Mouse (Mus musculus) liver, embryonic 14.5 days (tissue): ENCODE results near the gene Tacc2. TPM values are rescaled to one million over a fixed set of nuclear protein-coding genes. Genes with fewer than 3 reads are reported as not detected.

ENCODE experiments used
- ATAC-seq: fragments of 200-750 bp; cut with Nextera tagmentation; 2 replicates; pipeline ENCODE4 v1.8.0; 2017; ENCODE audit warnings: moderate number of reproducible peaks, mild to moderate bottlenecking, moderate library complexity; ENCODE audit not compliant: insufficient read depth
- DNase-seq, 3 experiments: peaks; one replicate each; pipeline ENCODE4 v3.0.0-alpha.2; 2012 to 2013; ENCODE audit warnings: low read depth in 3 of 3, low spot score in 3 of 3
- H3K27ac ChIP-seq: fragments of 300-500 bp; sonication (generic); 2 replicates; pipeline ENCODE4 v1.5.1; 2014; ENCODE audit warnings: moderate library complexity, mild to moderate bottlenecking, control low read depth, inconsistent platforms
- H3K27me3 ChIP-seq: fragments of 300-500 bp; sonication (generic); 2 replicates; pipeline ENCODE4 v1.6.1; 2014; ENCODE audit warnings: mild to moderate bottlenecking, low read length, moderate library complexity; ENCODE audit not compliant: control insufficient read depth, insufficient read depth
- H3K36me3 ChIP-seq: fragments of 300-500 bp; sonication (generic); replicated peaks from 2 replicates; pipeline ENCODE4 v1.6.1; 2014; ENCODE audit warnings: low read depth; ENCODE audit not compliant: control insufficient read depth, insufficient read depth
- H3K4me1 ChIP-seq, 2 experiments: fragments of 200-500 bp in 1 of 2; fragments of 300-500 bp in 1 of 2; sonication (generic) in 1 of 2; replicated peaks; 2 replicates each; pipeline ENCODE4 v1.6.1; 2012 to 2014; ENCODE audit warnings: antibody characterized with exemption in 1 of 2, inconsistent platforms in 1 of 2, low read length in 1 of 2; ENCODE audit not compliant: control insufficient read depth in 2 of 2, insufficient read depth in 2 of 2
- H3K4me2 ChIP-seq: fragments of 300-500 bp; sonication (generic); 2 replicates; pipeline ENCODE4 v1.6.1; 2014; ENCODE audit warnings: low read depth, mild to moderate bottlenecking, control low read depth, moderate library complexity
- H3K4me3 ChIP-seq, 2 experiments: fragments of 200-500 bp in 1 of 2; fragments of 300-500 bp in 1 of 2; sonication (generic) in 1 of 2; 2 replicates each; pipeline ENCODE4 v1.5.1; 2012 to 2014; ENCODE audit warnings: low read depth in 2 of 2, low read length in 2 of 2, mild to moderate bottlenecking in 2 of 2, control low read depth in 1 of 2, inconsistent platforms in 1 of 2, moderate library complexity in 1 of 2; ENCODE audit not compliant: insufficient read depth in 1 of 2
- H3K9ac ChIP-seq: fragments of 300-500 bp; sonication (generic); replicated peaks from 2 replicates; pipeline ENCODE4 v1.6.1; 2014; ENCODE audit warnings: mild to moderate bottlenecking, control low read depth, moderate library complexity
- H3K9me3 ChIP-seq: fragments of 300-500 bp; sonication (generic); 2 replicates; pipeline ENCODE4 v1.6.1; 2016; ENCODE audit warnings: low read length, mixed read lengths; ENCODE audit not compliant: control insufficient read depth
- CTCF ChIP-seq: IDR thresholded peaks from 2 replicates; pipeline ENCODE4 v1.5.1; 2016; ENCODE audit warnings: antibody characterized with exemption, low read depth, control low read depth
- EP300 ChIP-seq: IDR thresholded peaks from 2 replicates; pipeline ENCODE4 v1.6.1; 2016; ENCODE audit warnings: antibody characterized with exemption, low read depth
- WGBS: fragments of 180-500 bp; shearing (Covaris S2); extraction: QIAGEN DNeasy Blood & Tissue Kit; methylation state at CpG from one replicate; pipeline ENCODE4 v1.1.7; 2014; ENCODE audit not compliant: insufficient replicate concordance; 5-methylcytosine and 5-hydroxymethylcytosine counted together
- polyA plus RNA-seq, 2 experiments: library from polyadenylated mRNA; depleted of rRNA in 1 of 2; stranded (reverse) in 1 of 2; unstranded in 1 of 2; fragments of >200 nt; fragmentation: Nextera tagmentation in 1 of 2; extraction: Ambion mirVana in 1 of 2; gene quantifications; 2 replicates each; pipeline versions ENCODE4 v1.2.1 to v1.2.3; 2012 to 2014

The Tacc2 gene
- polyA plus RNA-seq, 2 experiments = 2.0 to 2.4 TPM

DNA sequence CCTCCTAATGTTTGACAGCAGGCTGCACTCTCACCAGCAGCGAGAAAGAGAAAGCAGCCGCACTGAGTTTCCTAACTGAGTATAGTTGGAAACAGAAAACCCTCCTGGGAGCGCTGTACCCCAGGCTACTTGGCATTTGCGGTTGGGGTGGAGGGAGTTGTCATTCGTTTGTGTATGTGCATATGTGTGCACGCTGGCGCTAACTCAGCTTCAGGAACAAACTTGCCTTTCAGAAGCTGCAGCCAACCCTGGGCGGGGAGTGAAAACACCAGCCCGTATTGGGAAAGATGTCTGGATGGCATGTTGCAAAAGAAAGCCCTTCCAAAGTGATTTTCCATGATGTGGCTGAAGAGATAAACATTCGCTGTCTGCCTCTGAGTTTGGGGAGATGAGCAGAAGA is 257 bp upstream of the Tacc2 start:
- no peak for ATAC-seq
- DNase-seq = no peak

DNA sequence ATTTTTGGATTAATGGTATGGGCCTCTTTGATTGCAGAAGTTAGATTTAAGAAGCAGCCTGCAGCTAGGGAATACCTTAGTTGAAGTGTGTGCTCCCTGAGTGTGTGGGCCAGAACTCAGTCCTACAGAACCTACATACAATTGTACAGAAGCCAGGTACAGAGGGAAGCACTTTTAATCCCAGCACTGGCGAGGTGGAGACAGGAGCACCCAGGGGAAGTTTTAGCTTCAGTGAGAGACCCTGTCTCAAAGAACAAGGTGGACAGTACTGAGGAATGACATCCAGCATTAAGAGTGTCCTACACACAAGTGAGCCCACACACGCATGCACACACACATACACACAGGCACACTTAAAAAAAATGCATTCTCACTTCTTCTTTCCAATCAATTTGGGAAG is 828 bp downstream of the Tacc2 start:
- Histone ChIP-seq H3K4me1 (peaks cover 0 to 4% of the 10 kb centered on the region in 2 experiments; a peak in 2 of 4 replicates), H3K27me3 (no peaks in the 10 kb centered on the region), H3K4me2 (no peak overlapping the region), H3K9ac (no peak overlapping the region), H3K4me3 (no peak overlapping the region), H3K9me3 (no peaks in the 10 kb centered on the region), H3K36me3 (no peaks in the 10 kb centered on the region), H3K27ac (no peak overlapping the region)
- ATAC-seq = no peak
- no peak for TF ChIP-seq EP300
- TF ChIP-seq CTCF = no peak
- 62% methylated on average over 2 of the region's 2 CpGs for WGBS
- no peak for DNase-seq

More for the DNA sequence above, 257 bp upstream of the Tacc2 start:
- Histone ChIP-seq H3K27me3 (no peaks in the 10 kb centered on the region), H3K36me3 (no peaks in the 10 kb centered on the region), H3K27ac (no peak overlapping the region), H3K4me1 (peaks cover 0 to 4% of the 10 kb centered on the region in 2 experiments; a peak in 2 of 4 replicates), H3K9ac (no peak overlapping the region), H3K4me3 (peak overlapping the region; percentile 22 to 28; a peak in 3 of 4 replicates), H3K4me2 (peak overlapping the region; percentile 50), H3K9me3 (no peaks in the 10 kb centered on the region)
- WGBS = 20% methylated on average over 10 of the region's 10 CpGs
- no peak for TF ChIP-seq CTCF
- TF ChIP-seq EP300 = no peak

DNA sequence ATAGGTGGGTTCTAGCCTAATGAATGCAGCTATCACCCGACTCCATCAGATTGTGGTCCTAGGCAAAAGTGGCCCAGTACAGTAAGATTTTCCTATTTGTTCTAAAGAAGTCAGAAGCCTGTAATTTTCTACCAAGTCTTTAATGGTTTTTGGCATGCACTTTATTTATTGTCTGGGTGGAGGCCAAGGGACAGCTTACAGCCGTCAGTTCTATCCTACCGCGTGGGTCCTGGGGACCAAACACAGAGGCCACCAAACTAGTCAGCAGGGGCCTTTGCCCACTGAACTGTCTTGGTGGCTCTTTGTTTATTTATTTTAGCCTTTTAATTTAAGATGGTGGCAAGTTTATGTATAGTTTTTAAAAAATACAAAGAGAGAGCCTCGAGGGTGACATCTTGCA is 1.4 kb downstream of the Tacc2 start:
- Histone ChIP-seq H3K9me3 (no peaks in the 10 kb centered on the region), H3K4me1 (peaks cover 0 to 4% of the 10 kb centered on the region in 2 experiments; a peak in 2 of 4 replicates), H3K36me3 (no peaks in the 10 kb centered on the region), H3K27ac (no peak overlapping the region), H3K4me2 (no peak overlapping the region), H3K27me3 (no peaks in the 10 kb centered on the region), H3K4me3 (no peak overlapping the region), H3K9ac (no peak overlapping the region)
- WGBS = 75% methylated on average over 5 of the region's 5 CpGs
- TF ChIP-seq CTCF = no peak
- no peak for TF ChIP-seq EP300
- ATAC-seq (no peak), DNase-seq (no peak)

DNA sequence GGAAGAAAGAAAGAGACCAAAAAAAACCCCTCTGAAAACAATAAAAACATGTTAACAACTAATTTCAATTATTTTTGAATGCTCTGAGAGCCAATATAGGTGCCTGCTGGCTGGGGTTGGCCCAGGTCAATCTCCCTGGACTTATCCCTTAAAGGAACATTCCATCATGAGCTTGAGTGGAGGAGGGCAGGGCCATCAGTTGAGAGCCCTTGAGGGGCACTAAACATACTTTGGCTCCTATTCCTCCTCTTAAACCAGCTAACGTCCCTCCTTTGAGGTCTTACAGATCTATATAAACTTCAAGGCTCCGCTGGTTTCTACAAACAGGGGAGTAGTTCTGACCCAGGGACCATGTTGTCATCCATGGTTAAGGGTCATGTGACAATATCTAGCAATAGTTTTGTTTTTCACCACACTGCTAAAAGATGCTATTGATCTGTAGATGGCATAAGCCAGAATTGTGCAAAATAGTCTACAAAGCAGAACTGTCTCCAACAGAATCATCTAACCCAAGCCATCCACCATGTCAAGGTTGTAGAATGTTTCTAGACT is 9.4 kb downstream of the Tacc2 start:
- ATAC-seq = no peak

DNA sequence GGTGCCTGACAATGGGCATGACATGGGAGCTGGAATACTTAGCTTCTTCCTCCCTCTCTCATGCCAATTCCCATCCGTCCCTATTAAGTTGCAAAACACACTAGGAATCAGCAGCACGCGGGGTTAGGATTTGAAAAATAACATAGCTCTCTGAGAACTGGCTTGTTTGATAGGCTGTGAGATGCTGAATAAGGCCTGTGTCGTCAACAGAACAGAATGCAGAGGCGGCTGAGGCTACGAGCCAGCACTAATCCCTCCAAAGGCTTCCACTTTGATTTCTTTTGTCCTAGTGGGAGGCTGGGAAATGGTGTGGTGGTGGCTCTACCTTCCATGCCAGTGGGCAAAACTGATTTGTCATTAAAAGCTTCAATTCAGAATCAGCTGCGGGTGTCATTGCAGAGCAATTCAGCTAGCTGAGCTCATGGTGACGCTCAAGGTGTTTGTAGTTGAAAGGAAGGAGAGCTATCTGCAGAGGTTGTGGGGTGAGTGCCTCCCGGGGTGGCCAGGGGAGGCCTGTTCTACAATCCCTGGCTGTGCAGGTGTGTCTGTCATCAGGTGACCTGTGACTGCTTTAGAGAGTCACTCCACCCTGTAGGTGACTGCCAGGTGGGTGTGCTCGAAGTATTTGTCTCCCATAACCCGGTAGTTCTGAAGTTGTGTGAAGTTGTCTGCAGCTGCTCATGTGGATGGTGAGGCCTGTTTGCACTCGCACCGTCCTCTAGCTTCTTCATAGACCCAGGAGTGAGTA is 13.0 kb downstream of the Tacc2 start:
- Histone ChIP-seq H3K9me3 (no peaks in the 10 kb centered on the region), H3K9ac (no peak overlapping the region), H3K27ac (no peak overlapping the region), H3K36me3 (no peaks in the 10 kb centered on the region), H3K27me3 (no peaks in the 10 kb centered on the region), H3K4me1 (no peaks in the 10 kb centered on the region), H3K4me3 (no peak overlapping the region), H3K4me2 (no peak overlapping the region)
- DNase-seq = no peak
- ATAC-seq = no peak
- TF ChIP-seq CTCF = no peak
- no peak for TF ChIP-seq EP300
- 62% methylated on average over 13 of the region's 13 CpGs for WGBS

More for the DNA sequence above, 9.4 kb downstream of the Tacc2 start:
- Histone ChIP-seq H3K27ac (no peak overlapping the region), H3K9ac (no peak overlapping the region), H3K27me3 (no peaks in the 10 kb centered on the region), H3K4me1 (no peaks in the 10 kb centered on the region), H3K9me3 (no peaks in the 10 kb centered on the region), H3K4me3 (no peak overlapping the region), H3K4me2 (no peak overlapping the region), H3K36me3 (no peaks in the 10 kb centered on the region)
- DNase-seq = no peak
- 57% methylated on average over 2 of the region's 2 CpGs for WGBS
- TF ChIP-seq EP300 = no peak
- TF ChIP-seq CTCF = no peak
